7 mouse cellular contexts compared by ENCODE assay signal in genomic region chr3:121426621-121427519, GRCm38 (mm10). TPM values are rescaled to one million over a fixed set of nuclear protein-coding genes. Genes with fewer than 3 reads are reported as not detected.
DNase-seq lines count a peak whose midpoint lies in the region; ATAC-seq and TF ChIP-seq lines count a peak whose summit lies in the region.

No protein-coding gene starts in this region.

- no peaks in the 10 kb centered on the region for H3K9me3 ChIP-seq in intestine, embryonic 15.5 days
- H3K9me3 ChIP-seq in midbrain, embryonic 11.5 days (ENCODE audit: control insufficient read depth, low read length): no peaks in the 10 kb centered on the region

- TF ChIP-seq POLR2A in small intestine, adult 2 months (IDR thresholded peaks at IDR 0.05; ENCODE audit: low read depth, low read length): no peak

- 0 out of 2 replicates have a peak, but pooled peaks cover 20% of the 10 kb centered on the region for H3K4me1 ChIP-seq in intestine, embryonic 15.5 days (replicated peaks)
- peaks cover 34% of the 10 kb centered on the region for H3K4me1 ChIP-seq in midbrain, embryonic 11.5 days (ENCODE audit: control insufficient read depth, insufficient read depth, low read length)
- peaks cover 3% of the 10 kb centered on the region for H3K4me1 ChIP-seq in small intestine, adult 2 months (ENCODE audit: control insufficient read depth, insufficient read depth, insufficient read length, low read length)

- ATAC-seq in intestine, embryonic 15.5 days: peak; percentile 78
- ATAC-seq in midbrain, embryonic 11.5 days (ENCODE audit: low FRiP score): peak; percentile 71

- no peaks in the 10 kb centered on the region for H3K36me3 ChIP-seq in intestine, embryonic 15.5 days
- H3K36me3 ChIP-seq in midbrain, embryonic 11.5 days (ENCODE audit: control insufficient read depth, insufficient read depth, low read length): no peaks in the 10 kb centered on the region
- no peaks in the 10 kb centered on the region for H3K36me3 ChIP-seq in small intestine, adult 2 months (ENCODE audit: control insufficient read depth, insufficient read depth, low read length)

- 0 out of 2 replicates have a peak, but pooled peaks have one; percentile 31 for TF ChIP-seq CTCF in small intestine, adult 2 months (IDR thresholded peaks at IDR 0.05; ENCODE audit: extremely low read depth, insufficient read length, insufficient replicate concordance, low read depth, low read length)

- under 1% methylated on average over 93 of the region's 93 CpGs for WGBS in intestine, embryonic 15.5 days
- WGBS in midbrain, embryonic 11.5 days: under 1% methylated on average over 84 of the region's 93 CpGs
- WGBS in small intestine, adult 2 months: under 1% methylated on average over 93 of the region's 93 CpGs

- H3K4me2 ChIP-seq in intestine, embryonic 15.5 days (replicated peaks): peak overlapping the region; percentile 91
- peak overlapping the region; percentile 71 for H3K4me2 ChIP-seq in midbrain, embryonic 11.5 days

- no peaks in the 10 kb centered on the region for H3K27me3 ChIP-seq in intestine, embryonic 15.5 days (replicated peaks)
- H3K27me3 ChIP-seq in midbrain, embryonic 11.5 days (ENCODE audit: control insufficient read depth, insufficient read depth, low read length): 0 out of 2 replicates have a peak, but pooled peaks cover 4% of the 10 kb centered on the region
- H3K27me3 ChIP-seq in small intestine, adult 2 months (ENCODE audit: control insufficient read depth, insufficient read depth, low read length): no peaks in the 10 kb centered on the region

- intact Hi-C loops in left cerebral cortex, postnatal 4 days (cut with DNase I): loop anchor here (5.0 kb wide), 1 partner anchor 120 kb away; no protein-coding TSS in a partner anchor

- DNase-seq in adrenal gland, postnatal 10 days: peak; percentile 87
- DNase-seq in embryo, embryonic 11.5 days (ENCODE audit: low read depth, low spot score): peak; percentile 76
- peak; percentile 80 for DNase-seq in gastrocnemius, postnatal 25 days
- DNase-seq in left cerebral cortex, postnatal 4 days: peak; percentile 75
- peak; percentile 98 for DNase-seq in midbrain, embryonic 11.5 days (ENCODE audit: low spot score, missing footprints)

- peak overlapping the region; percentile 97 for H3K27ac ChIP-seq in intestine, embryonic 15.5 days
- H3K27ac ChIP-seq in midbrain, embryonic 11.5 days (ENCODE audit: low read depth, low read length): peak overlapping the region; percentile 99
- peak overlapping the region; percentile 79 for H3K27ac ChIP-seq in small intestine, adult 2 months (ENCODE audit: insufficient read depth, low read depth, low read length)

- peak overlapping the region; percentile 96 for H3K9ac ChIP-seq in intestine, embryonic 15.5 days
- peak overlapping the region; percentile 94 for H3K9ac ChIP-seq in midbrain, embryonic 11.5 days (ENCODE audit: low read length)

- peak overlapping the region; percentile 73 for H3K4me3 ChIP-seq in intestine, embryonic 15.5 days (replicated peaks)
- H3K4me3 ChIP-seq in midbrain, embryonic 11.5 days (ENCODE audit: low read depth, low read length): peak overlapping the region; percentile 65
- peak overlapping the region; percentile 85 for H3K4me3 ChIP-seq in small intestine, adult 2 months (ENCODE audit: low read depth, low read length)

RNA-seq across cellular contexts. Expression of gene Cnn3, which starts 0.6 kb away (rescaled TPM):
- 100 to 1,000 TPM; 148 to 215 TPM for total RNA-seq in adrenal gland, postnatal 10 days (2021)
- 10 to 100 TPM; 28.0 to 29.2 TPM for total RNA-seq in gastrocnemius, postnatal 25 days (2021)
- polyA plus RNA-seq in intestine, embryonic 15.5 days (2015; fragmentation: Nextera tagmentation; extraction: Ambion mirVana): 414 and 470 TPM in 2 replicates
- 100 to 1,000 TPM; 101 to 110 TPM for total RNA-seq in left cerebral cortex, postnatal 4 days (2021)
- polyA plus RNA-seq in midbrain, embryonic 11.5 days (2014; fragmentation: Nextera tagmentation; extraction: Ambion mirVana): 1,158 and 1,201 TPM in 2 replicates
- 52.8 and 67.8 TPM in 2 replicates for polyA plus RNA-seq in small intestine, adult 2 months (2012; rRNA removed)

Comparison
In these comparisons a context has a peak if more than half of its experiments do, and no peak if none do; other contexts are left out.
1. Peak in every context shown above with its lines: DNase-seq, ATAC-seq, H3K4me3 ChIP-seq and H3K27ac ChIP-seq.